Mouse (Mus musculus) lung, postnatal 4 days (tissue): ENCODE results near the gene Odc1.

ENCODE experiments used
- DNase-seq, 2 experiments: peaks; one replicate each; pipeline ENCODE4 v3.0.0; 2021

The Odc1 gene

GRCm38 (mm10) chr12:17551208-17551995 is 6.8 kb downstream of the Odc1 start:
- no peak for DNase-seq

DNA sequence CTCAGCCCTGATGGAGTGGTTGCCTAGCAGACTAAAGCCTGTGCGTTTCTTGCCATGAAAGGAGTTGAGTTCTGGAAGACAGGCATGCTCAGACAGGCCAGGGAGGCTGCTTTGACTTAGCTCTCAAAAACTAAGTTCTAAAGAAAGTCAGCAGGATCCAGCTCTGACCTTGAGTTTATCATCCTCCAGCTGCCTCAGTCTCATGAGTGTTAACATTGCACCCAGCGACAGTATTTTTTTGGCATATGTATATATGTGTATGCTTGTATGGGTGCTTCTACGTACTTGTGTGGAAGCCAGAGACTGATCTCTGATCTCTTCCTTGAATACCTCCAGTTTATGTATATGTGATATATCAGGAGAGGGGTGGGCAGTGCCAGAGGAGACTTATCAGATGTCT is 7.8 kb downstream of the Odc1 start:
- no peak for DNase-seq

DNA sequence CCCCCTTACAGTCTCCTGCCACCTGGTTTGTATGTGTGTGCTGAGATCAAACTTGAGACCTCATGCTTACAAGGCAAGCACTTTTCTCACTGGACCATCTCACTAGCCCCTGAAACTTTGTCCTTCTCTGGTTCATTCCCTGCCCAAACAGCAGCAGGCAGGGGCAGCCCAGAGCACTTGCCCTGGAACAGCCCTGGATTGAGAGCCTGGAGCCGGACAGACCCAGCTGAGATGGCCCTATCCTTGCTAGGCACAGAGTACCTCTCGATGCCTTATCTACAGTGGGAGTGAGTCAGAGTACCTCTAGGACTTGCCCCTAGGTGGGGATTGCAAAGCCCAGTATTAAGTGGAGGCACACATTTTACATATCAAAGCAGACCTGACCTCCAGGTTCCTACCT is 8.4 kb downstream of the Odc1 start:
- no peak for DNase-seq

DNA sequence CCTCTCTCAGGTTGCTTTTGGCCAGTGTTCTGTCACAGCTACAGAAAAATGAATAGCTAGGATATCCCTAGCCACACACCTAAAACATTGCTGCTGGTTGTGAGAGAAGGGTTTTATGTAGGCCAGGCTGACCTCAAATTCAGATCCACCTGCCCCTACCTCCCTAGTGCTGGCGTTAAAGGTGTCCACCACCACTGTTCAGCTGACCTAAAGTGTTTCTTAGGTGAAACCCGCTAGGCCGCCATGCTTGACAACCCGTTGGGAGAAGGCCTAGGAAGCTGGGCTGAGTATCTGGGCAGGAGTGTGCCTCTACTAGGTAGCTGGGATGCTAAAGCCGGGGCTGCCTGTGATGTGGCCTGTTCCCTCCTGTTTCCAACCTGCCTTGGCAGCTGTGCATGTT is 9.0 kb downstream of the Odc1 start:
- no peak for DNase-seq

DNA sequence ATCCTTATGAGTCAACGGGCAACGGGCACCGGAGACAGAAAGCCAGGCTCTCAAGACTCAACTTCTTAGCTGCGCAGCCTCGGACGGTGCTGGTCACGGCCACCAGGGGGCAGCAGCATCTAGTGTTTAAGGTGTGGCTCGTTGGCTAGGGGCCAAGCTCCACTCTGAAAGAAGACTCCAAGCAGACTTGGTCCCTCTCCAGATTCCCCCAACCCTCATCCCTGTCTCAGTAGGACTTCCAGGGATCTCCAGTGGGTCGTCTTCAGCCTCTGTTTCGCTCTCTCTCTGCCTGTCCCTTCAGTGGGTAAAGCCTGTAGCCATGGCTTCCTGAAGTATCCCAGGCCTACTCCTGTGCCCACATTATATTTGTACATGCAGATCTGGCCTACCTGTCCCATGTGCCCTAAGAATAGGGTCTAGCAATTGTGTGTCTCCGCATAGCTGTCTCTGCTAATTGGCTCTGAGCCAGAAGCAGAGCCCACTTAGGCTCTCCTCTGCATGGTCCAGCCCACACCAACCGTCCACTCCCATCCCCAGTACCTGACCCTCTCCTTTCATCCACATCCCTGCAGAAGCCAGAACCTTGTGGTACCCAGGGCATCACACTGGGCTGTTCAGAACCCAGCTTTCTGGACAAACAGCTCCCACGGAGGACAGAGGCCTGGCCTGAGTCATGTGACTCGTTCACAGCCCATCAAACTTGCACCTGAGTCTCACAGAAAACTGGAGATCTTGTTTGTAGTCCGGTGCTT is 9.8 kb downstream of the Odc1 start:
- peak; percentile 84 to 91 for DNase-seq

DNA sequence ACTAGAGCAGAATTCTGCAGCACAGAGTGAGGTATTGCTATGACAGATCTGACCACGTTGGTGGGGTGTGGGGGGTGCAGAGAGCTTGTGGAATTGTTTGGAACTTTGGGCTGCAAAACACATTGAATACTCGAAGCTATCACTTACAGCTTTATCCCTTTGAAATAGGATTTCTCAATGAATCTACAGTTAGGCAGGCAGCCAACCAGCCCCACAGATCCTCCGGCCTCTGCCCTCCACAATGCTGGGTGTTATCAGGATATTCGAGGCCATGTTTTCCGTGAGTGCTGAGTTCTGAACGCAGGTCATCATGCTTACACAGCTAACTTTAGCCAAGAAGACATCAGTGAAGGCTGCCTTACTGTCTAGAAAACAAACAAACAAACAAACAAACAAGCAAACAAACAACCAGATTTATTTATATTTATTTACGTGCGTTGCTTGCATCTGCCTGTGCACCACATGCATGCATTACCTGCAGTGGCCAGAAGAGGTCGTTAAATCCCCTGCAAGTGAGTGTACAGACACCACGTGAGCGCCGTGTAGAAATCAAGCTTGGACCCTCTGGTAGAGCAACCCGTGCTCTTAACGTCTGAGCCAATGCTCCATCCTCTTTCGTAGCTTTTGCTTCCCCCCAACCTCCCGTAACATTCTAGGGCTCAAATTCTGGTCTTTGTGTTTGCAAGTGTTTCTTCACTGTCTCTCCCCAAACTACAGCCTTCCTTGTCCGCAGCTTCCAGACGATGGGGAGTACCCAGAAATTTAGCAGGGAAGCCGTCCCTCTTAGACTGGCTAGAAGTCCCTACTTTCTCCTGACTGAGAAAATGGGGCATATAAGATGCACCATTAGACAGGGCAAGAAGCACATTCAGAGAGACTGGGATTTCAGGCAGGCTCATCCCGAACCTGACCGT is 12.1 kb downstream of the Odc1 start:
- DNase-seq = peak; percentile 52 to 75

- DNase-seq = no peak
Measured at GRCm38 (mm10) chr12:17557344-17557966, 12.9 kb downstream of the Odc1 start.

GRCm38 (mm10) chr12:17557967-17558345 is 13.4 kb downstream of the Odc1 start:
- DNase-seq = no peak

DNA sequence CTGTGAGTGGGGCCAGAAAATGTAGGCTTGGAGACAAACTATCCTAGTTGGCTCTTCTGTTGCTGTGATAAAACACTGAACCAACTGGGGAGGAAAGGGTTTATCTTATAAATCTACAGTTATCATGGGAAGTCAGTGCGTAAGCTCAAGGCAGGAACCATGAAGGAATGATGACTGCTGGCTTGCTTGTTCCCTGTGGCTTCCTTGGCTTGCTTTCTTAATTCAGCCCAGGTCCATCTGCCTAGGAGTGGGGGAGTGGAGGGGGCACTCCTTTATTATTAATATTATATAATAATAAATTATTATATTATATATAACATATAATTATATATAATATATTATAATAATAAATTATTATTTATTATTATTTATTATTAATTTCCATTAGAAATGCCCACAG is 17.8 kb downstream of the Odc1 start:
- DNase-seq = no peak

GRCm38 (mm10) chr12:17565393-17566045 is 20.9 kb downstream of the Odc1 start:
- DNase-seq = no peak

DNA sequence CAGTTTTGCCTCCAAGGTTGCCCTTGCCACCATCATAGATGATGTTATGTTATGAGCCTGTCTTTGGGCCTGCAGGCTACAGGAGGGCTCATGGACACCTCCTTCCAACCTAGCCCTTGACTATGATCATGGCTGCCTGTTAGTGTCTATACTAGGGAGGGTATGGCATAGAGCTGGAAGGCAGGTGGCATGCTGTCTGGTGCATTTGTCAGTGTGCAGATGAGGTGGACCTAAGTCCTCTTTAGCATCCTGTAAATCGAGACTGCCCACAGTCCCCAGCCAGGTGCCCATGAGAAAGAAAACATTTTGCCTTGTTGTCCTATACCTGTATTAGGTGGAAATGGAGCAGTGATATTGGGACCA is 21.4 kb downstream of the Odc1 start:
- no peak for DNase-seq

- DNase-seq = no peak
Measured at GRCm38 (mm10) chr12:17568564-17568963, 24.0 kb downstream of the Odc1 start.

- DNase-seq = no peak
Measured at GRCm38 (mm10) chr12:17574591-17574990, 30.0 kb downstream of the Odc1 start.

GRCm38 (mm10) chr12:17575156-17575910 is 30.7 kb downstream of the Odc1 start:
- DNase-seq = no peak

- peak; percentile 59 to 82 for DNase-seq
Measured at GRCm38 (mm10) chr12:17576041-17576440, 31.4 kb downstream of the Odc1 start.

DNA sequence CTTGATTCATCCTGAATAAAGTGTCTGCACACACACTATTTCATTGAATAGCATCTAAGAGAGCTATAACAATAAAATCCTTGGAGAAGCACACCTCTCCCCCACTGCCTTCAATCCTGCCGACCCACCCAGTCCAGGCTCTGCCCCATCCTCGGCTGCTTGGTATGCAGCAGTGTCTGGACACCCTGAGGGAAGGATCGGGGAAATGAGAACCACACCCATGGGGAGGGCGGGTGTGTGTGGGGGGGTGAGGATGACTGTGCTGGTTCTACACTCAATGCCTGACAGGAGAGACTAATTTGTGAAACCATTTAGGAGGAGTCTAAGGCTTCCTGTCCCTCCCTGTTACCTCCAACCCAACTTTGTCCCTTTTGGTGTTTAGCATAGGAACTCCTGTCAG is 34.0 kb downstream of the Odc1 start:
- DNase-seq = no peak

- DNase-seq = no peak
Measured at GRCm38 (mm10) chr12:17581001-17581400, 36.4 kb downstream of the Odc1 start.

- no peak for DNase-seq
Measured at GRCm38 (mm10) chr12:17582406-17582805, 37.8 kb downstream of the Odc1 start.

DNA sequence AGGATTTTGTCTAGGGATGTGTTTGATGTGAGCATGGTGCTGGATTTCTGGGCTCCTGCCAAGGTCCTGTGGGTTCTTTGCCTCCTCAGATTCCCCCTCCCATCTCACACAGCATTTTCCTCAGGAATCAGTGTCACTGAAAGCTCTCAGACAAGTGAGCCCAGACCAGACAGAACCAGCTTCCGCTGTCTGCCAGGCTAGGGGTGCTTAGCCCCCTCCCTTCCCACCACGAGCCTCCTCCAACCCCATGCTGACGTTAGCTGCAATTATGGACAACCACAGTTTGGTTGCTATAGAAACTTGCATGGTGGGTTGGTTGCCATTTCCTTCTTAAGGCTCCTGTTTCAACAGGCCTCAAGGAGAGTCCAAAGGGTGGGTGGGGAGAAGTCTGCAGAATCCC is 39.3 kb downstream of the Odc1 start:
- no peak for DNase-seq

- no peak for DNase-seq
Measured at GRCm38 (mm10) chr12:17586011-17586410, 41.4 kb downstream of the Odc1 start.

GRCm38 (mm10) chr12:17588436-17588835 is 43.8 kb downstream of the Odc1 start:
- no peak for DNase-seq
